ENCODE assay signal across 15 mouse cellular contexts in the genomic region with DNA sequence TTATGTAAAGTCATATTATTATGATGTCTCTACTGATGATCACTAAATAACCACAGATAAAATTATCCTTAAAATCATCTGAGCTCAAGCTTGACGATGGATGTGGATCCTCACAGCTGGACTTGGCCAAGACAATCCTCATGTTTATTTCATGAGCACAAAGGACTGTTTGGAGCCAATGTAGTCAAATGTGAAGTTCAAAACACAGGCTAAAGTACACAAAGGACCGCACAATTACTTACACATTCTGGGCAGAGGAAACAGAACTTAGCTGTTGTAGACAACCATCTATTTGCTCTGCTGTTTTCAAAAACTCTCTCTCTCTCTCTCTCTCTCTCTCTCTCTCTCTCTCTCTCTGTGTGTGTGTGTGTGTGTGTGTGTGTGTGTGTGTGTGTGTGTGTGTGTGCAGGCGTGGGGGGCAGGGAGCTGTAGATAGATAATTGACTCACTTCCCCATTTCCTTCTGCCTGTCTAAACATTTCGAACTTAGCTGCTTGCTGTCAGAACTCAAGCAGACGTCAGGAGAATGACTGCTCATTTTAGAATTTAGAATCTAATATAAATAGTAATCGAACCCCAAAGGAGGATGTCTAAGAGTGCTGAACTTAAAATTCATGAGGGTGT. TPM values are rescaled to one million over a fixed set of nuclear protein-coding genes. Genes with fewer than 3 reads are reported as not detected.
A peak's percentile ranks its signal among the peaks of the same experiment; 100 is the strongest.
DNase-seq lines count a peak whose midpoint lies in the region; ATAC-seq and TF ChIP-seq lines count a peak whose summit lies in the region.
"Had no signal": no experiment of that assay in that cellular context is flagged by ENCODE, and none has a peak within 500 bp of the region (broad histone marks: within the 10 kb centered on the region; RNA-seq: fewer than 3 reads in every experiment).

No protein-coding gene starts in this region.

- no peak for TF ChIP-seq CTCF in lung, adult 2 months (IDR thresholded peaks at IDR 0.05; ENCODE audit: insufficient read depth, low read length)

- H3K4me2 ChIP-seq in forebrain, embryonic 13.5 days: no peak overlapping the region
- no peak overlapping the region for H3K4me2 ChIP-seq in forebrain, embryonic 15.5 days (replicated peaks)
- H3K4me2 ChIP-seq in lung, embryonic 16.5 days (ENCODE audit: low read depth, low read length): no peak overlapping the region
- H3K4me2 ChIP-seq in intestine, embryonic 16.5 days (ENCODE audit: low read depth, low read length): no peak overlapping the region
- H3K4me2 ChIP-seq: hindbrain, embryonic 15.5 days; kidney, embryonic 15.5 days; limb, embryonic 15.5 days had no signal

- no peaks in the 10 kb centered on the region for H3K27me3 ChIP-seq in forebrain, embryonic 13.5 days
- H3K27me3 ChIP-seq in forebrain, embryonic 15.5 days: no peaks in the 10 kb centered on the region
- no peaks in the 10 kb centered on the region for H3K27me3 ChIP-seq in lung, embryonic 16.5 days (ENCODE audit: control insufficient read depth, insufficient read depth, low read depth, low read length)
- no peaks in the 10 kb centered on the region for H3K27me3 ChIP-seq in intestine, embryonic 16.5 days (replicated peaks; ENCODE audit: control insufficient read depth, insufficient read depth, low read length)
- H3K27me3 ChIP-seq: hindbrain, embryonic 15.5 days; kidney, embryonic 15.5 days; limb, embryonic 15.5 days had no signal

- no peak overlapping the region for H3K9ac ChIP-seq in forebrain, embryonic 13.5 days
- H3K9ac ChIP-seq in forebrain, embryonic 15.5 days (replicated peaks): no peak overlapping the region
- no peak overlapping the region for H3K9ac ChIP-seq in lung, embryonic 16.5 days (ENCODE audit: low read length)
- no peak overlapping the region for H3K9ac ChIP-seq in intestine, embryonic 16.5 days (ENCODE audit: low read depth, low read length)
- H3K9ac ChIP-seq: hindbrain, embryonic 15.5 days; kidney, embryonic 15.5 days; limb, embryonic 15.5 days had no signal

- no peaks in the 10 kb centered on the region for H3K9me3 ChIP-seq in forebrain, embryonic 13.5 days (replicated peaks)
- H3K9me3 ChIP-seq in forebrain, embryonic 15.5 days: no peaks in the 10 kb centered on the region
- no peaks in the 10 kb centered on the region for H3K9me3 ChIP-seq in lung, embryonic 16.5 days (ENCODE audit: control insufficient read depth, low read length)
- H3K9me3 ChIP-seq in intestine, embryonic 16.5 days (ENCODE audit: control insufficient read depth, low read length): no peaks in the 10 kb centered on the region
- H3K9me3 ChIP-seq: hindbrain, embryonic 15.5 days; kidney, embryonic 15.5 days; limb, embryonic 15.5 days had no signal

- no peak overlapping the region for H3K4me3 ChIP-seq in forebrain, embryonic 13.5 days
- H3K4me3 ChIP-seq in forebrain, embryonic 15.5 days: no peak overlapping the region
- H3K4me3 ChIP-seq in lung, embryonic 16.5 days (ENCODE audit: low read length): no peak overlapping the region
- no peak overlapping the region for H3K4me3 ChIP-seq in lung, adult 2 months (replicated peaks; ENCODE audit: extremely low read depth, low read depth, low read length)
- H3K4me3 ChIP-seq in intestine, embryonic 16.5 days (ENCODE audit: low read length): no peak overlapping the region
- H3K4me3 ChIP-seq: heart, adult 2 months; hindbrain, embryonic 15.5 days; kidney, embryonic 15.5 days; layer of hippocampus, adult 2 months; limb, embryonic 15.5 days had no signal

- no peak for DNase-seq in lung, adult 2 months
- DNase-seq in 416B (ENCODE audit: low read depth): peak; percentile 85
- no peak for DNase-seq in adrenal gland, adult 8-10 months
- DNase-seq: cerebellum, adult 11 months had no signal

- 61% methylated on average over 6 of the region's 6 CpGs for WGBS in forebrain, embryonic 13.5 days
- WGBS in forebrain, embryonic 15.5 days: 32% methylated on average over 6 of the region's 6 CpGs
- 27% methylated on average over 6 of the region's 6 CpGs for WGBS in lung, embryonic 16.5 days
- WGBS in lung, adult 2 months: 22% methylated on average over 6 of the region's 6 CpGs
- 31% methylated on average over 6 of the region's 6 CpGs for WGBS in intestine, embryonic 16.5 days

- H3K36me3 ChIP-seq in forebrain, embryonic 13.5 days (ENCODE audit: poor library complexity, severe bottlenecking): no peaks in the 10 kb centered on the region
- H3K36me3 ChIP-seq in forebrain, embryonic 15.5 days: no peaks in the 10 kb centered on the region
- H3K36me3 ChIP-seq in lung, embryonic 16.5 days (ENCODE audit: control insufficient read depth, insufficient read depth, low read length): no peaks in the 10 kb centered on the region
- no peaks in the 10 kb centered on the region for H3K36me3 ChIP-seq in intestine, embryonic 16.5 days (ENCODE audit: control insufficient read depth, insufficient read depth, low read length)
- H3K36me3 ChIP-seq: hindbrain, embryonic 15.5 days; kidney, embryonic 15.5 days; limb, embryonic 15.5 days had no signal

- 0 out of 2 replicates have a peak, but pooled peaks have one; percentile 21 for ATAC-seq in forebrain, embryonic 13.5 days
- ATAC-seq in forebrain, embryonic 15.5 days (replicated peaks): no peak
- peak; percentile 80 for ATAC-seq in lung, embryonic 16.5 days (ENCODE audit: low read depth)
- peak; percentile 54; the same call in 1 of the 2 replicates for ATAC-seq in common myeloid progenitor, adult 5-6 weeks (replicated peaks; ENCODE audit: low read depth, poor library complexity, severe bottlenecking)
- no peak for ATAC-seq in intestine, embryonic 16.5 days
- ATAC-seq: activated CD4-positive, CD25-positive, alpha-beta regulatory T cell, adult 4 months had no signal

- H3K27ac ChIP-seq in forebrain, embryonic 13.5 days: no peak overlapping the region
- no peak overlapping the region for H3K27ac ChIP-seq in forebrain, embryonic 15.5 days (replicated peaks)
- peak overlapping the region; percentile 22; the same call in 1 of the 2 replicates for H3K27ac ChIP-seq in lung, embryonic 16.5 days (ENCODE audit: low read length)
- no peak overlapping the region for H3K27ac ChIP-seq in intestine, embryonic 16.5 days (ENCODE audit: low read length)
- H3K27ac ChIP-seq: heart, adult 2 months; hindbrain, embryonic 15.5 days; kidney, embryonic 15.5 days; layer of hippocampus, adult 2 months; limb, embryonic 15.5 days had no signal

- 0 out of 2 replicates have a peak, but pooled peaks cover 7% of the 10 kb centered on the region for H3K4me1 ChIP-seq in forebrain, embryonic 13.5 days
- H3K4me1 ChIP-seq in forebrain, embryonic 15.5 days: no peaks in the 10 kb centered on the region
- peaks cover 3% of the 10 kb centered on the region for H3K4me1 ChIP-seq in lung, embryonic 16.5 days (replicated peaks; ENCODE audit: control insufficient read depth, insufficient read depth, low read length)
- H3K4me1 ChIP-seq in lung, adult 2 months (ENCODE audit: control insufficient read depth, insufficient read depth, low read length): peaks cover 4% of the 10 kb centered on the region
- no peaks in the 10 kb centered on the region for H3K4me1 ChIP-seq in intestine, embryonic 16.5 days (ENCODE audit: control insufficient read depth, insufficient read depth, low read length)
- H3K4me1 ChIP-seq: hindbrain, embryonic 15.5 days; kidney, embryonic 15.5 days; limb, embryonic 15.5 days had no signal

- no peak for TF ChIP-seq POLR2A in lung, adult 2 months (IDR thresholded peaks at IDR 0.05; ENCODE audit: borderline replicate concordance, extremely low read depth, low read depth, low read length)

RNA-seq across cellular contexts. Expression of a gene that starts 52.7 kb away (rescaled TPM):
- 1.5 and 1.8 TPM in 2 replicates for polyA plus RNA-seq in forebrain, embryonic 13.5 days (2015; fragmentation: Nextera tagmentation; extraction: Ambion mirVana)
- polyA plus RNA-seq in forebrain, embryonic 15.5 days (2015; fragmentation: Nextera tagmentation; extraction: Ambion mirVana): 2.2 and 2.6 TPM in 2 replicates
- 15.7 and 16.0 TPM in 2 replicates for polyA plus RNA-seq in lung, embryonic 16.5 days (2015; fragmentation: Nextera tagmentation; extraction: Ambion mirVana)
- 2.9 and 3.8 TPM in 2 replicates for polyA plus RNA-seq in lung, adult 2 months (2012; rRNA removed)
- total RNA-seq in common myeloid progenitor, adult 5-6 weeks (2017): 0.18 TPM in 1 of 2 replicates, not detected in the other
- 8.1 and 8.3 TPM in 2 replicates for polyA plus RNA-seq in intestine, embryonic 16.5 days (2015; fragmentation: Nextera tagmentation; extraction: Ambion mirVana)
- 1 to 10 TPM in 2 of 4 experiments, under 1 TPM in 2; 0.32 to 2.4 (median 0.88) TPM for total RNA-seq in adrenal gland, adult 8-10 months (2022)
- polyA plus RNA-seq: activated CD4-positive, CD25-positive, alpha-beta regulatory T cell, adult 4 months had no signal

Comparison
In these comparisons a context has a peak if more than half of its experiments do, and no peak if none do; other contexts are left out.
1. ATAC-seq: peak in forebrain, embryonic 13.5 days (single experiment), lung, embryonic 16.5 days (single experiment) and common myeloid progenitor, adult 5-6 weeks (single experiment); none in forebrain, embryonic 15.5 days (single experiment) and intestine, embryonic 16.5 days (single experiment).